Mouse (Mus musculus) embryonic facial prominence, embryonic 11.5 days (tissue): Measurements from ENCODE around the gene Rasgrf2. TPM values are rescaled to one million over a fixed set of nuclear protein-coding genes. Genes with fewer than 3 reads are reported as not detected.

Experiments
- ATAC-seq: fragments of 200-750 bp; cut with Nextera tagmentation; replicated peaks from 2 replicates; pipeline ENCODE4 v1.8.0; 2017; ENCODE audit warnings: low read depth; ENCODE audit not compliant: insufficient number of reproducible peaks, low FRiP score, low TSS enrichment
- DNase-seq: peaks from one replicate; pipeline ENCODE4 v3.0.0-alpha.2; 2015; ENCODE audit warnings: low spot score
- H3K27ac ChIP-seq: fragments of 300-500 bp; sonication (generic); replicated peaks from 2 replicates; pipeline ENCODE4 v1.5.1; 2014; ENCODE audit warnings: mild to moderate bottlenecking, low read depth, low read length, control low read depth
- H3K27me3 ChIP-seq: fragments of 300-500 bp; sonication (generic); 2 replicates; pipeline ENCODE4 v1.6.1; 2014; ENCODE audit warnings: mild to moderate bottlenecking, low read length, moderate library complexity, mixed read lengths; ENCODE audit not compliant: control insufficient read depth, insufficient read depth
- H3K36me3 ChIP-seq: fragments of 300-500 bp; sonication (generic); replicated peaks from 2 replicates; pipeline ENCODE4 v1.6.1; 2014; ENCODE audit warnings: low read depth, mild to moderate bottlenecking, low read length, moderate library complexity, mixed read lengths; ENCODE audit not compliant: control insufficient read depth, insufficient read depth
- H3K4me1 ChIP-seq: fragments of 300-500 bp; sonication (generic); 2 replicates; pipeline ENCODE4 v1.6.1; 2014; ENCODE audit warnings: low read length, mixed read lengths; ENCODE audit not compliant: control insufficient read depth, insufficient read depth
- H3K4me2 ChIP-seq: fragments of 300-500 bp; sonication (generic); 2 replicates; pipeline ENCODE4 v1.6.1; 2014; ENCODE audit warnings: low read depth, mild to moderate bottlenecking, control low read depth, low read length, moderate library complexity
- H3K4me3 ChIP-seq: fragments of 300-500 bp; sonication (generic); 2 replicates; pipeline ENCODE4 v1.5.1; 2014; ENCODE audit warnings: low read depth, low read length, control low read depth
- H3K9ac ChIP-seq: fragments of 300-500 bp; sonication (generic); replicated peaks from 2 replicates; pipeline ENCODE4 v1.6.1; 2014; ENCODE audit warnings: mild to moderate bottlenecking, control low read depth, low read length
- H3K9me3 ChIP-seq: fragments of 300-500 bp; sonication (generic); replicated peaks from 2 replicates; pipeline ENCODE4 v1.6.1; 2016; ENCODE audit warnings: mild to moderate bottlenecking, low read length, inconsistent platforms, mixed read lengths; ENCODE audit not compliant: control insufficient read depth
- WGBS: fragments of 180-500 bp; shearing (Covaris S2); extraction: QIAGEN DNeasy Blood & Tissue Kit; methylation state at CpG from one replicate; pipeline ENCODE4 v1.1.7; 2014; 5-methylcytosine and 5-hydroxymethylcytosine counted together
- polyA plus RNA-seq: library from polyadenylated mRNA; unstranded; fragments of >200 nt; fragmentation: Nextera tagmentation; extraction: Ambion mirVana; gene quantifications from 2 replicates; pipeline ENCODE4 v1.2.1, GENCODE M21; 2014

Rasgrf2 gene
- polyA plus RNA-seq, 1 experiment from 2014 or later = 0.10 TPM

- no peaks in the 10 kb centered on the region for H3K9me3 ChIP-seq
- H3K4me3 ChIP-seq = no peak overlapping the region
- H3K36me3 ChIP-seq = no peaks in the 10 kb centered on the region
- H3K4me2 ChIP-seq = no peak overlapping the region
- ATAC-seq = no peak
- no peak overlapping the region for H3K9ac ChIP-seq
- no peaks in the 10 kb centered on the region for H3K27me3 ChIP-seq
- peak; percentile 22 for DNase-seq
- no peak overlapping the region for H3K27ac ChIP-seq
- 65% methylated on average over 1 of the region's 1 CpGs for WGBS
- H3K4me1 ChIP-seq = no peaks in the 10 kb centered on the region
Measured at GRCm38 (mm10) chr13:92073111-92073510, 58.3 kb downstream of the Rasgrf2 start.

DNA sequence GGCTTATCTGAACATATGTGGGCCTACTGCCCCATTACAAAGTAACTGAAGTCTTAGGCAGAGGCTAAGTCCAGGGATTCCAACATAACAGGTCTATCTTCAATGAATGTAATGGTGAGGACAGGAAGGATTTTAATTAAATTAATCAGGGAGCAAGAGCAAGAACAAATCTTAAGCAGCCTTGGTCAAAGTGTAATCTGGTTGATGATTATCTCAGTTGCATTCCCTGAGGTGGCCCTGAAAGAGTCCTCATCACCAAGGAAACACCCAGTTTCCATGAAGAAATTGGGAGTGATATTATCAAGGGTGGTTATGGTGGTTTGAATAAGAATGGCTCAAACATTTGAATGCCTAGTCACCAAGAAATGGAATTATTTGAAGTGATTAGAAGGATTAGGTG, 62.8 kb downstream of the Rasgrf2 start:
- H3K9me3 ChIP-seq = no peaks in the 10 kb centered on the region
- H3K9ac ChIP-seq = no peak overlapping the region
- DNase-seq (no peak), ATAC-seq (no peak)
- no peak overlapping the region for H3K4me2 ChIP-seq
- H3K27ac ChIP-seq = no peak overlapping the region
- no peaks in the 10 kb centered on the region for H3K36me3 ChIP-seq
- H3K27me3 ChIP-seq = no peaks in the 10 kb centered on the region
- no peaks in the 10 kb centered on the region for H3K4me1 ChIP-seq
- H3K4me3 ChIP-seq = no peak overlapping the region

DNA sequence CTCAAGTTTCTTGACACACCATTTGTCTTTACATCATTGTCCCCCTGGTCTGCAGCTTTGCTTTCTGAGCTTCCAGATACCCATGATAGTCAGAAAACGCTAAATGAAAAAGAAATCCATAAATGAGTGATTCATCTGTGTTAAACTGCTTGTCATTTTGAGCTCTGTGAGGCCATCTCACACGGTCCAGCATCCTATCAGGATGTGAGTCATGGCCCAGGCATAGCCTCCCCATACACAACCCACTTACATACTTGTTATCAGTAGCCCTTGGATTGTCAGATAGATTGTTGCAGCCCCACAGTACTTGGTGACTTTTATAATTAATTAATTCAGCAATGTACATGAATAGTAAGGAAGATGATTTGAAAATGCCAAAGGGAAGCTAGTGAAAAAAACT, 63.6 kb downstream of the Rasgrf2 start:
- DNase-seq (no peak), ATAC-seq (no peak)
- Histone ChIP-seq H3K4me1 (no peaks in the 10 kb centered on the region), H3K9ac (no peak overlapping the region), H3K36me3 (no peaks in the 10 kb centered on the region), H3K9me3 (no peaks in the 10 kb centered on the region), H3K27ac (no peak overlapping the region), H3K4me3 (no peak overlapping the region), H3K4me2 (no peak overlapping the region), H3K27me3 (no peaks in the 10 kb centered on the region)
- 81% methylated on average over 2 of the region's 2 CpGs for WGBS

DNA sequence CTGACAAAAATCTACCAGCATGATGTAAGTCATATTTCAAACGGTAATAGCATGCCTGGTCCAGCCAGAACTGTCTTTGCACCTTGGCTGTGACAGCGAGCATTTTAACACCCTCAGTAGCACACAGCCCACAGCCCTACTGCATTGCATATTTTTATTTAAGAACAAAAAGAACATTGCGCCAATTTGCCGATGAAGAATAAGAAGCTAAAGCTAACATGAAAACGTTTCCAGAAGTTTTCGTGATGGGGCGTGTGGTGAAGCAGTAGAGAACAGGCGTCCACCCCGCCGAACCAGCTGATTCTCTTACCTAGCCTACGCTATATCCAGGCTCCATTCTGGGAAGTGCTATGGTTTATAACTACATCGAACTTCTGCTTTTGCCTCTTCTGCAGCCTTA, 77.7 kb downstream of the Rasgrf2 start:
- H3K27ac ChIP-seq = no peak overlapping the region
- no peaks in the 10 kb centered on the region for H3K36me3 ChIP-seq
- DNase-seq = no peak
- 92% methylated on average over 12 of the region's 12 CpGs for WGBS
- no peaks in the 10 kb centered on the region for H3K4me1 ChIP-seq
- H3K9me3 ChIP-seq = no peaks in the 10 kb centered on the region; the same call in 1 of the 2 replicates
- ATAC-seq = no peak
- H3K4me3 ChIP-seq = no peak overlapping the region
- H3K9ac ChIP-seq = no peak overlapping the region
- H3K27me3 ChIP-seq = no peaks in the 10 kb centered on the region
- H3K4me2 ChIP-seq = no peak overlapping the region

GRCm38 (mm10) chr13:92053001-92053400, 78.5 kb downstream of the Rasgrf2 start:
- no peak overlapping the region for H3K27ac ChIP-seq
- no peaks in the 10 kb centered on the region for H3K4me1 ChIP-seq
- H3K4me3 ChIP-seq = no peak overlapping the region
- DNase-seq (no peak), ATAC-seq (no peak)
- H3K27me3 ChIP-seq = no peaks in the 10 kb centered on the region
- no peaks in the 10 kb centered on the region; the same call in 1 of the 2 replicates for H3K9me3 ChIP-seq
- H3K4me2 ChIP-seq = no peak overlapping the region
- 91% methylated on average over 3 of the region's 3 CpGs for WGBS
- no peak overlapping the region for H3K9ac ChIP-seq
- H3K36me3 ChIP-seq = no peaks in the 10 kb centered on the region

DNA sequence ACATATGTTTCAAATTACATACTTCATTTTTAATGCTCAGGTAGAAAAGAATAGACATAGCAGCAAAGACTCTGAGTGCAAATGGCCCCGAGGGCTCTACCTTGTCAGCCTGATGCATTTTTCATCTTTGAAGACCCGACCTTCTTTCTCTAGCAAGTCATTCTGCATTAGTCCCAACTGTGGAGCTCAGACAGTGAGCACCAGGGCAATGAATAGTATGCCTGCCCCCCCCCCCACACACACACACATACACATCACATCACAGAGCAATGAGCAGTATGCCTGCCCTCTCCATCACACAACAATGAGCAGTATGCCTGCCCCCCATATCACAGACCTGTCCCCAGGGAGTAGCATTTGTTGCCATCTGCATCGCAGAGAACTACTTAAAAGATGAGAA, 80.2 kb downstream of the Rasgrf2 start:
- WGBS = 55% methylated on average over 3 of the region's 3 CpGs

DNA sequence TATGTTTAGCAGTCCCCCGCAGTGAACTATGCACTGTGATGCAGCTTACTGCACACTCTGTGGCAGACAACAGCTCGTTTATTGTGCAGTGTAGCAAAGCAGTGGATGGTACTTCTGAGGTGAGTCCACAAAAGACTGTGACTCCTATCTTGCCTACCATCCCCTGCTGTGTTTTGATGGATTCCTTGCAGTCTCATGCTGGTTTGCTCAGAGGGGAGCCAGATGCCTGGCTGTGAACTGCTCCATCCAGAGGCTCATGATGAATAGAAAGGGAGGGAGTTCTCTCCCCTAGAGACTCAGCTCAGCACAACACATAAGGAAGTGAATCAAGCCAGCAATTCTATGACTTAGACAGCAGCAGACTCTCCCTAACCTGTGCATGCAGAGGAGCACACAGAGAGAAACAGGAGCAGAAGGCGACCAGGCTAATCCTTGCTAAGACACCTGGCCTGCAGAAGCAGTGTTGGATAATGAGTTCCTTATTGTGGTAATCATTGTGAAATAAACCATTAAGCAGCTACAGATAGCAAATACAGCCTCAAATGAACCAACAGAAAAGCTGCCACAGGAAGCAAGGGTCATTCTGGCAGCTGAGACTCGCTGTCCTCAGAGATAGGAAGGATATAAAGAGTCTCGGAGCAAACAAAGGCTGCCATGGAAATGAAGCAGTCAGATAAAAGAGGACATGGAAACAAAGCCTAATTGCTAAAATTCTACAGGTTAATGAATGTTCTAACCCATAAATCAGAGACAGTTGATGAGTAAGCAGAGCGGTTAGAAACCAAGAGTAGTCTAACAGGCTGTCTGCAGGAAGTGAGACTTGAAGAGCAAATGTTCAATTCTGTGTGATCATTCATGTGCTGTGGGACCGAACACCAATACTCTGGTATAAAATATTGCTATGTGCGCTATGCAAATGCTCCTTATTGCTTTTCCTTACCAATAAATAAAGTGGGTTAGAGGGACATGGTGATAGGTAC, 89.6 kb downstream of the Rasgrf2 start:
- Histone ChIP-seq H3K36me3 (no peaks in the 10 kb centered on the region), H3K27ac (no peak overlapping the region), H3K9me3 (no peaks in the 10 kb centered on the region), H3K4me3 (no peak overlapping the region), H3K4me1 (no peaks in the 10 kb centered on the region), H3K4me2 (no peak overlapping the region), H3K27me3 (no peaks in the 10 kb centered on the region), H3K9ac (no peak overlapping the region)
- no peak for DNase-seq
- no peak for ATAC-seq
- WGBS = 50% methylated on average over 8 of the region's 8 CpGs

More for the DNA sequence above, 80.2 kb downstream of the Rasgrf2 start:
- H3K27me3 ChIP-seq = no peaks in the 10 kb centered on the region
- no peaks in the 10 kb centered on the region for H3K4me1 ChIP-seq
- no peak overlapping the region for H3K9ac ChIP-seq
- ATAC-seq (no peak), DNase-seq (no peak)
- no peak overlapping the region for H3K27ac ChIP-seq
- H3K4me3 ChIP-seq = no peak overlapping the region
- no peak overlapping the region for H3K4me2 ChIP-seq
- no peaks in the 10 kb centered on the region; the same call in 1 of the 2 replicates for H3K9me3 ChIP-seq
- no peaks in the 10 kb centered on the region for H3K36me3 ChIP-seq

- no peak for DNase-seq
- no peak for ATAC-seq
- H3K4me2 ChIP-seq = no peak overlapping the region
- 89% methylated on average over 24 of the region's 24 CpGs for WGBS
- no peaks in the 10 kb centered on the region for H3K4me1 ChIP-seq
- H3K4me3 ChIP-seq = no peak overlapping the region
- no peaks in the 10 kb centered on the region for H3K9me3 ChIP-seq
- no peaks in the 10 kb centered on the region for H3K27me3 ChIP-seq
- no peak overlapping the region for H3K27ac ChIP-seq
- no peaks in the 10 kb centered on the region for H3K36me3 ChIP-seq
- H3K9ac ChIP-seq = no peak overlapping the region
Measured at GRCm38 (mm10) chr13:92030364-92031057, 100.9 kb downstream of the Rasgrf2 start.
